Mouse (Mus musculus) heart, adult 2 months (tissue): ENCODE results near the gene Cyp26c1.

Source experiments
- CTCF ChIP-seq: fragments of 200-600 bp; IDR thresholded peaks from 2 replicates; pipeline ENCODE4 v1.8.1; 2022; ENCODE audit warnings: antibody characterized with exemption, mild to moderate bottlenecking, moderate library complexity
- EP300 ChIP-seq: fragments of 200-500 bp; IDR thresholded peaks from 2 replicates; pipeline ENCODE4 v1.6.1; 2011; ENCODE audit warnings: low read depth, low read length, control low read depth; ENCODE audit not compliant: insufficient read depth
- POLR2A ChIP-seq: fragments of 200-500 bp; IDR thresholded peaks from 2 replicates; pipeline ENCODE4 v1.6.1; 2011; ENCODE audit warnings: mild to moderate bottlenecking, low read depth, low read length, control low read depth; ENCODE audit not compliant: insufficient read depth

GRCm38 (mm10) chr19:37669486-37669885 lies 15.9 kb upstream of the Cyp26c1 start:
- TF ChIP-seq CTCF (no peak), POLR2A (no peak), EP300 (no peak)
